Mouse (Mus musculus) mouse embryonic stem cell (cell line): ENCODE results near the gene Olfr735.

ENCODE experiments used
- in situ Hi-C, 2 experiments: fragments of 300-500 bp; cut with MboI; formaldehyde crosslinking; loops; 1 replicate in 1 of 2; 3 replicates in 1 of 2; pipeline ENCODE4 v1.14.3; 2019 to 2020; ENCODE audit warnings: low sequenced_read_pairs in 2 of 2, low pct_unique_long_range_greater_than_20kb in 1 of 2, mixed read lengths in 1 of 2; ENCODE audit not compliant: unreplicated experiment in 1 of 2

Gene Olfr735

DNA sequence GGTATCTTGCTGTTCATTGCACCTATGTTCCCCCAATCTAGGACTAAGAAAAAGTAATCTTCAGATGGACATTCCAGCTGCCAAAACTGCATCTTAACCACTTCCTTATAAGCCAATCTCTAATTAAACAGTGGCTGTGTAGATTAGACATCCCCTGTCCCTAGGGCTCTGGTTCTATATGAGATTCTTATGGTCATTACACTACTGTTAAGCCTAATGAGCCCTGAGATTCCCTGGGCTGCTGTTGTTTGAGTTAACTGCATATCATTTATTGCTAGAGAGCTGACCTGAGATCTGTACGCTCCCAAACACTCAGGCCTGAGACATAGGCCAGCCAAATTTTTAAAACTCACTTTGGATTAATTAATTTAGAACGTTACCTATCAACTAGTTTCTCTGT is at the start of gene Olfr735:
Olfr735 (minus strand) TSS at position 77 of the 400 bp plus-strand sequence.
- in situ Hi-C loops = no loop called here

DNA sequence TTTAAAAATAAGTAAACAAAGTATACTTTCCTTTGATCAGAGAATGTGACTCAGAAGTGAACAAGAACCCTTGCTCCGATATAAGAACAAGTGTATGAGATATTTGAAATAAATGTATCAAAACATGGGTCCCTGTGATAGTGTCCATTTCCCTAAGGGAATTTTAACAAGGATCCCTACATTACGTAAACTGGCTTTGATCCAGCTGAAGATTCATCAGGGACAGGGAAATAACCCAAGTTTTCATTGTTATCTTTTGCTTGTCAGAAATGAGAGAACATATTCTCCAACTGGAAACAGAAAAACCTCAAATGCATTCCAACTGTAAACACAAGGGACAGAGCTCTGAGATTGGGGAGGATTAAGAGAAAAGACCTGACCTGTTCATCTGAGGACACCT is 32.2 kb upstream of the Olfr735 start, which contains the start of gene Olfr736:
Olfr736 (plus strand) TSS at position 301 of the 400 bp plus-strand sequence.
- in situ Hi-C loops = no loop called here

DNA sequence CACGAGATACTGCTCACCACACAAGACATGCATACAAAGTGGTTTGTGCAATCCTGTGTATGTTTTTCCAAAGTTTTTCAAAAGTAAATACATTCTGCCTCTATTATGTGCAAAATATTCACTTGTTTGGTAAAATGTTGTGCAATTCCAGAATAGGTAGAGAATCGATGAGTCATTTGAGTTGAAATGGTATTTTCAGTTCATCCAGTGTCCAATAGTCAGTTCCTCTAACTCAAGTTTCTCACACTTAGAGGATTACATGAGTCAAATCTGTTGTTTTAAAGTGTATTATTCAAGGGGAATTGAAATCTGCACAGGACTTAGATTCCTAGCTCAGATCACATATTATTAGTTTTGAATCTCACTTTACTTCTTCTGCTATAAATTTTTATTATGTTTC is 14.9 kb upstream of the Olfr735 start:
- in situ Hi-C loops = loop anchor here in 1 of 2 experiments (25.0 kb wide), 1 partner anchor 399 kb away; no protein-coding TSS in a partner anchor

DNA sequence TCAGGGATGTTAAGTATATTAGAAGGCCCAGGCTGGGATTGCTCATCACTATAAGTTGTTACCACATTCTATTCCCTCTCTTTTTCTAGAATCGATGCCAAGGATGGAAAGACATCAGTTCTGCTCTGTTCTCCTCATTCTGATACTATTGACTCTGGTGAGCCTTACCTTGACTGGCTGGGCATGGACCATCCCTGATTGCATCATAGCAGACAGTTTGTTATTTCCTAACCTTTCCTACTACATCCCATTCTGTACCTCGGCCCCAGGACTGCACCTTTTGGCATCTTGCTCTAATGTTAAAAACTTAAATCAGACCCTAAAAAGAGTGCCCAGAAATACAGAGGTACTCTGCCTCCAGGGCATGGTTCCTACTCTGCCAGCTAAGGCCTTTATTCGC is 11.8 kb upstream of the Olfr735 start:
- in situ Hi-C loops = loop anchor here in 1 of 2 experiments (25.0 kb wide), 1 partner anchor 402 kb away; no protein-coding TSS in a partner anchor

DNA sequence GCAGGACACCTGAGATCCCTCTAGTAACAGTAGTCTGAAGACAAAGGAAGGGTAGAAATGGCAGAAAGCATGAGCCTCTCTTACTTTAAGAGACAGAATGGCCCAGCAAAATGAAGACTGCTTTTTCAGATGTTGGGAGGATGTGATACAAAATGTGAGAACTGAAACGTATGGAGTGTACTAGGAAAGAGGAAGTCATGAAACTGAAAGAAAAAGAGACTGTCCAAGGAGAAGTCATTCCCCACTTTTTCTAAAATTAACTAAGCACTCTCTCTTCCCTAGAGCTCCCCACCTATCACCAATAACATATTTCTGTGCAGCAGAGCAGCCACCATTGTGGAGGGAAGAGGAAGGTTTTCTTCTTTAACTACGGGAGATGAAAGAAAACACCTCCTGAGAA is 8.9 kb upstream of the Olfr735 start, which contains the start of gene Tlr11:
Tlr11 (plus strand) TSS at position 322 of the 400 bp plus-strand sequence.
- in situ Hi-C loops = loop anchor here in 1 of 2 experiments (25.0 kb wide), 1 partner anchor 405 kb away; no protein-coding TSS in a partner anchor

DNA sequence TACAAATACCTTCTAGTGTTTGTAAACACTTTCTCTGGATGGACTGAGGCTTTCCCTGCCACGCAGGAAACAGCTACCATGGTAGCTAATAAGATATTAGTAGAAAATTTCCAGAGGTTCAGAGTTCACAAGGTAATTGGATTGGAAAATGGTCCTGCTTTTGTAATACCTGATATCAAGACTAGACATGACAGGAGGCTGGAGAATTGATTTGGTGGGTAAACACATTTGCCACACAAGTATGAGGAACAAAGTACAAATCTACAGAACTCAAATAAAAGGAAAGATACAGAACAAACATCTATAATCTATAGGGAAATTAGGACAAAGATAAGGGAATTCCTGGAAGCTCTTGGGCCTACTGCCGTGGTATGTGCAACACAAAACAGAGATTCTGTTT is 8.1 kb upstream of the Olfr735 start:
- in situ Hi-C loops = loop anchor here in 1 of 2 experiments (25.0 kb wide), 1 partner anchor 406 kb away; no protein-coding TSS in a partner anchor

DNA sequence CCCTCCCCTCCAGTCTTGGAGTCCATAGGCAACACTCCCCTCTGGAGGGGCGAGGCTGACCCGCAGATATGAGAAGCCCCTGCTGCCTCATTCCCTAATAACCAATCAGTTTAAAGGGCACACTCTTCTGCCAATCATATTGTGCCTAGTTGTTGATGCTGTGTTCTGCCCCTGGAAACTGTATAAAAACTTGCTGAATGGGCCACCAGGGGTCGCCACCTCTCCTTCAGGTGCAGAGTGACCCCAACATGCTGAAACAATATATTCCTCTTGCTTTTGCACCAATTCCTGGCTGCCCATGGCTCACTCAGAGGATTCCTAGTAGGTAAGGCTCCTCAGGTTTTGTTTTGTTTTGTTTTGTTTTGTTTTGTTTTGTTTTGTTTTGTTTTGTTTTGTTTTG is 3.8 kb upstream of the Olfr735 start:
- in situ Hi-C loops = loop anchor here in 1 of 2 experiments (25.0 kb wide), 1 partner anchor 410 kb away; no protein-coding TSS in a partner anchor

DNA sequence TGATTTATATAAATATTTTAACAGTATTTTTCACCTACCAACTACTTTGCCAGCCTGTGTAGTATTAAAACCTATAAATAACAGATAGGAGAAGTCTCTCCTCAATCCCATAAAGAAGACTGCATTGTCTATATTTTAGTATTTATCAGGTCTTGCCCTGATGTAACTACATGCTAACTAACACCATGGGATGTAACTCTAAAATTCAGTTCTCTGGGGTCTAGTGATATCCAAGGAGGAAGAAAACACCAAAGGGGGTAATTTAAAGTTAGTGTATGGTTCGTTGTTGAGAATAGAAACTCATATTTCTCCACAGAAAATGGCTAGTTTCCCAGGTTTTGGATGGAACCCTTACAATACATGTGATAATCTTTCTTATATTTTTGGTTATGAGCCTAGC is 22.0 kb downstream of the Olfr735 start, which contains the start of gene Olfr734:
Olfr734 (minus strand) TSS at position 101 of the 400 bp plus-strand sequence.
- in situ Hi-C loops = no loop called here

DNA sequence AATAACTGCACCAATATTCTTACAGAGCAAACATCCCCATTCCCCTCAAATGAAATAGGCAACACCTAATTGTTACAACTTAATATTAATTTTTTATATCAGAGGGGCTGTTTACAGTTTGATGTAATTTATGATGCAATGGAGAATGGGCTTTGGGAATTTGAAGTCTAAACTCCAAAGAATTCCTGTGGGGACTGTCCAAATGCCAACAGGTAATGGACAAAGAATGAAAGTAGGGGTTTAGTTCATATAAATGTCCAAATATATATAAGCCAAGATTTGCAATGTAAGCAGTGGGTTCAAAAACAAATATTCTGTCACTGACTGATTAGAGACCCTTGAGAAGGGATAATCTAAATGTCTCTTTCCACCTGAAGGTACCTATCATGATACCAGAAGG is 47.2 kb downstream of the Olfr735 start, which contains the start of gene Olfr733:
Olfr733 (minus strand) TSS at position 101 of the 400 bp plus-strand sequence.
- in situ Hi-C loops = no loop called here
